Mouse (Mus musculus) heart, postnatal 0 days (tissue): ENCODE measurements around the gene Glt1d1. TPM values are rescaled to one million over a fixed set of nuclear protein-coding genes. Genes with fewer than 3 reads are reported as not detected.
"Not testable (repeated sequence)": the region's sequence is repeated elsewhere in the genome, so short reads cannot be mapped to it uniquely, and the experiment has no call there.

Source experiments
- ATAC-seq: fragments of 200-750 bp; cut with Nextera tagmentation; 2 replicates; pipeline ENCODE4 v1.8.0; 2017; ENCODE audit warnings: low read depth, moderate number of reproducible peaks, moderate library complexity; ENCODE audit not compliant: insufficient read depth
- DNase-seq: peaks from one replicate; pipeline ENCODE4 v3.0.0-alpha.2; 2016; ENCODE audit warnings: low spot score
- H3K27ac ChIP-seq: fragments of 300-500 bp; sonication (generic); 2 replicates; pipeline ENCODE4 v1.5.1; 2014; ENCODE audit warnings: low read depth, mild to moderate bottlenecking
- H3K27me3 ChIP-seq: fragments of 300-500 bp; sonication (generic); 2 replicates; pipeline ENCODE4 v1.6.1; 2014; ENCODE audit warnings: low read length, mixed read lengths; ENCODE audit not compliant: control insufficient read depth, insufficient read depth
- H3K36me3 ChIP-seq: fragments of 300-500 bp; sonication (generic); replicated peaks from 2 replicates; pipeline ENCODE4 v1.6.1; 2014; ENCODE audit warnings: low read length, mixed read lengths; ENCODE audit not compliant: control insufficient read depth, insufficient read depth
- H3K4me1 ChIP-seq: fragments of 300-500 bp; sonication (generic); 2 replicates; pipeline ENCODE4 v1.6.1; 2014; ENCODE audit warnings: antibody characterized with exemption; ENCODE audit not compliant: control insufficient read depth, insufficient read depth
- H3K4me2 ChIP-seq: fragments of 300-500 bp; sonication (generic); 2 replicates; pipeline ENCODE4 v1.6.1; 2014; ENCODE audit warnings: low read depth, mild to moderate bottlenecking, low read length, moderate library complexity
- H3K4me3 ChIP-seq: fragments of 300-500 bp; sonication (generic); 2 replicates; pipeline ENCODE4 v1.5.1; 2014; ENCODE audit warnings: low read depth, low read length
- H3K9ac ChIP-seq: fragments of 300-500 bp; sonication (generic); replicated peaks from 2 replicates; pipeline ENCODE4 v1.6.1; 2014; ENCODE audit warnings: low read depth, low read length, mixed read lengths
- H3K9me3 ChIP-seq: fragments of 300-500 bp; sonication (generic); replicated peaks from 2 replicates; pipeline ENCODE4 v1.6.1; 2016; ENCODE audit warnings: low read length; ENCODE audit not compliant: control insufficient read depth
- CTCF ChIP-seq: IDR thresholded peaks from 2 replicates; pipeline ENCODE4 v1.5.1; 2016; ENCODE audit warnings: antibody characterized with exemption, control low read depth, low read depth
- EP300 ChIP-seq: IDR thresholded peaks from 2 replicates; pipeline ENCODE4 v1.6.1; 2016; ENCODE audit warnings: antibody characterized with exemption, low read depth
- WGBS: fragments of 180-500 bp; shearing (Covaris S2); extraction: QIAGEN DNeasy Blood & Tissue Kit; methylation state at CpG from one replicate; pipeline ENCODE4 v1.1.7; 2014; 5-methylcytosine and 5-hydroxymethylcytosine counted together
- polyA plus RNA-seq: library from polyadenylated mRNA; unstranded; fragments of >200 nt; fragmentation: Nextera tagmentation; extraction: Ambion mirVana; gene quantifications from 2 replicates; pipeline ENCODE4 v1.2.1, GENCODE M21; 2015
- total RNA-seq: library from RNA; depleted of rRNA; stranded (reverse); fragments of >200 nt; gene quantifications from 2 replicates; pipeline ENCODE4 v1.2.3, GENCODE M21; 2014; ENCODE audit warnings: low replicate concordance

Gene Glt1d1
- total and polyA plus RNA-seq, 2 experiments from 2014 or later: not detected

DNA sequence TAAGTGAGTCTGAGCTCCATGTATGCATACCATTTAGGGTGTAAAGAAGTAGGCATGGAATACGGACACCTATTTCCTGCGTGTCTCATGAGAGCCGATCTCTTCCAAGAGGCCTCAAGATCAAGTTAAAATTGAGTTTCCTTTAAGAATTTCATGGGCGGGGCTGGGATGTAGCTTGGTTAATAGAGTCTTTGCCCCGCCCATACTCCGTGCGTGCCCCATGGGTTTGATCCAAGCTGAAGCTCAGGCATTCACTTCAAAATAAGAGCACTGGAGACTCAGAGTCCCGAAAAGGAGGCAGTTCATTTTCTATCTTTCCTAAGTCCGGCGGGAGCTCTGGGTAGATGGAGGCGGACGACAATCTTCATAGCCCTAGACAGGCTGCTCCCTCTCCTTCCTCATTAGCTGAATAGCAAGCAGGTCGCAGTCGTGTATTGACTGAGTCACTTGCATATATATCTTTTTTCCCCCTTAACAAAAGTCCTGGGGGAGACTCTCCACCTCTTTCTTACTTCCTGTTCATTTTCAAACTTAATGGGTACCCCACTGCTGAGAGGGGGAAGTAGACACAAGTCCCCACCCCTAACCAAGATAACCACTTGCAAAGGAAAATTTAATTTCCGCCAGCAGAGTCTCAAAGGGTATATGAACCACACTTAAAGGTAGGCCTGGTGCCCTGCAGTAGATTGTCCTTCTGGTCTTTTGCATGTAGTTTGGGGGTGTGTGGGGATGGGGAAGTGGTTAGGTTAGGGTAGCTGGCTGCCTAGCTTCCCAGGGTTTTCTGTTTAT is 88.7 kb downstream of the Glt1d1 start:
- DNase-seq (no peak), ATAC-seq (no peak)
- 25% methylated on average over 15 of the region's 15 CpGs for WGBS
- Histone ChIP-seq H3K9ac (no peak overlapping the region), H3K4me1 (no peaks in the 10 kb centered on the region), H3K4me3 (no peak overlapping the region), H3K27me3 (no peaks in the 10 kb centered on the region), H3K4me2 (no peak overlapping the region), H3K27ac (no peak overlapping the region), H3K9me3 (0 out of 2 replicates have a peak, but pooled peaks cover 3% of the 10 kb centered on the region), H3K36me3 (no peaks in the 10 kb centered on the region)
- TF ChIP-seq EP300: no peak
- TF ChIP-seq CTCF: no peak

DNA sequence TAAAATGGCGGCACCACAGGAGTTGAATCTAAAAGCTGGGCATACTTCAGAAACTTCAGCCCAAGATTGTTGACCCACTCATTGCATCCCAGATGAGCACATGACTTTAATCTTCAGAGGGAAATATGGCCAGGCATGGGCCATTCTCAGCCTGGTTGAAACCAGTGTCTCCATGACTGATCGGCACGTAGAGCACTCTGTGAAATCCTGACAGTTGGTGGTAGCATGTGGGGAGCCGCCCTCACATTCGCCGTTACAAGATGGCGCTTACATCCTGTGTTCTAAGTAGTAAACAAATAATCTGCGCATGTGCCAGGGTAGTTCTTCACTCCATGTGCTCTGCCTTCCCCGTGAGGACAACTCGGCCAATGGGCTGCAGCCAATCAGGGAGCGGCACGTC is 90.1 kb downstream of the Glt1d1 start:
- not testable (repeated sequence) for H3K27ac ChIP-seq, H3K27me3 ChIP-seq, H3K4me2 ChIP-seq, H3K36me3 ChIP-seq, H3K4me3 ChIP-seq, H3K9ac ChIP-seq, H3K9me3 ChIP-seq, ATAC-seq, DNase-seq, H3K4me1 ChIP-seq
- WGBS: 85% methylated on average over 12 of the region's 12 CpGs

GRCm38 (mm10) chr5:127730351-127730750 is 98.3 kb downstream of the Glt1d1 start:
- no peak for ATAC-seq
- WGBS: 89% methylated on average over 2 of the region's 2 CpGs

DNA sequence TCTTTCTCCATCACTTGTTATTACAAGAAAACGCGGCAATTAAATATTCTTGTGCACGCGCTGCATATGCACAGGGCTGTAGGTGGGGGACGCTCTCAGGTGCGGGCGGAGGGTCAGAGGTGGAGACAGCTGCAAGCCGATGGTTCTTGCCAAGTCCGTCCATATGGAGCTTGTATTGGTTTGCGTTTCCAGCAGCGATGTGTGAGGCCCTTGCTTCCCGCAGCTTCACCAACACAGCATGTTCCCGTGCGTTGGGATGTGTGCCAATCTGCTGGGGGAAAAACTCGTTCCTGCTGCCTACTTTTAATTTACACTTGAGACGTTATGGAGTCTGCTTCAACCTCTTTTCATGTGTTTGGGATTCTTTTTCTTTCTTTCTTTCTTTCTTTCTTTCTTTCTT is 109.3 kb downstream of the Glt1d1 start:
- Histone ChIP-seq H3K27ac (no peak overlapping the region), H3K27me3 (no peaks in the 10 kb centered on the region), H3K4me2 (no peak overlapping the region), H3K4me3 (no peak overlapping the region), H3K4me1 (no peaks in the 10 kb centered on the region), H3K9me3 (no peaks in the 10 kb centered on the region; the same call in 1 of the 2 replicates), H3K36me3 (no peaks in the 10 kb centered on the region), H3K9ac (no peak overlapping the region)
- TF ChIP-seq CTCF: no peak
- TF ChIP-seq EP300: no peak
- 85% methylated on average over 16 of the region's 16 CpGs for WGBS
- no peak for ATAC-seq
- no peak for DNase-seq

More at GRCm38 (mm10) chr5:127730351-127730750, 98.3 kb downstream of the Glt1d1 start:
- H3K9me3 ChIP-seq: no peaks in the 10 kb centered on the region
- DNase-seq: no peak
- no peaks in the 10 kb centered on the region for H3K4me1 ChIP-seq
- no peaks in the 10 kb centered on the region for H3K36me3 ChIP-seq
- H3K27me3 ChIP-seq: no peaks in the 10 kb centered on the region
- TF ChIP-seq CTCF: no peak
- TF ChIP-seq EP300: no peak
- no peak overlapping the region for H3K4me2 ChIP-seq
- H3K9ac ChIP-seq: no peak overlapping the region
- H3K4me3 ChIP-seq: no peak overlapping the region
- no peak overlapping the region for H3K27ac ChIP-seq

GRCm38 (mm10) chr5:127749540-127749939 is 117.5 kb downstream of the Glt1d1 start:
- not testable (repeated sequence) for ATAC-seq, H3K4me2 ChIP-seq, H3K4me1 ChIP-seq, H3K36me3 ChIP-seq, H3K27ac ChIP-seq, DNase-seq, H3K9me3 ChIP-seq, H3K27me3 ChIP-seq, H3K4me3 ChIP-seq, H3K9ac ChIP-seq
- 78% methylated on average over 3 of the region's 3 CpGs for WGBS
